Mouse (Mus musculus): Measurements from ENCODE around the gene Rnf150. TPM values are rescaled to one million over a fixed set of nuclear protein-coding genes. Genes with fewer than 3 reads are reported as not detected.

Rnf150 gene
- polyA plus RNA-seq, 1 experiment from 2014 or later, result 1.6 TPM

DNA sequence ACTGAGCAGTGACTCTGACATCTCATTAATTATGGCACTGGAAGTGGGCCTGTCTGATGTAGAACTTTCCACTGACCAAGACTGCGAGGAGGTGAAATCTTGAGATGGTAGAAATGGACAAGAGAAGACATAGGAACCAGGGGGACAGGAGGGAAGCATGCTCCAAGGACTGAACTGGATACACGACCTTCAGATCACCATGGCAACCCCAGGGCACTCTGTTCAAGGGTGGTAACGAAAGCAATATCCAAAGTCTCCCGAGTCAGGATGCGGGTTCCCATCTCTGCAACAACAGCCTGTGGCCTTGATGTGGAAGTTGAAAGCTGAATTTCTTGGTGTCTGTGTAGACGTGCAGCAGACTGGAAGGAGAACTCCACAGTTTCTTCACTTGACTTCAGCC lies 220.3 kb downstream of the Rnf150 start:
- no peaks in the 10 kb centered on the region for H3K9me3 ChIP-seq

DNA sequence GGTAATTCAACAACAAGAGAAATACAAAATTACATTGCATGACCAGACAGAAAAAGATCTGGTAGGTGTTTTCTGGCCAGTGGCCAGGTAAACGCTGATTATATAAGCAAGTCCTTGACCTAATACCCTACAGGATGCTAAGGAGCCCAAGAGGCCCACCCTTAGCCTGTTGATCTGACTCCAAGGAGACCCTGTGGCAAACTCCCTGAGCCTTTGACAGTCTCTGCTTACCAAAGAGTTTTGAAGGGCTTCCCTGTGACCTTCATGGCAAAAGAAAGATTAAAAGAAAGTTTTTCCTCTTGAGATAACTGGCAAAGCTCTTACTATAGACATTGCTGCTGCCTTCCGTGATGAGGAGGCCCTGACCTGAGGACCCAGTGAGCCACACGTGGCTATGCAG lies 222.4 kb downstream of the Rnf150 start:
- WGBS, result 57% methylated on average over 3 of the region's 3 CpGs
- H3K9me3 ChIP-seq, result no peaks in the 10 kb centered on the region
- no peaks in the 10 kb centered on the region for H3K4me1 ChIP-seq
- no peak for ATAC-seq (ENCODE audit: insufficient read depth, low FRiP score, low read depth)
- no peak overlapping the region for H3K9ac ChIP-seq
- H3K4me3 ChIP-seq (replicated peaks), result no peak overlapping the region
- no peak overlapping the region for H3K4me2 ChIP-seq
- H3K27ac ChIP-seq, result no peak overlapping the region
- no peaks in the 10 kb centered on the region for H3K27me3 ChIP-seq (replicated peaks)
- no peaks in the 10 kb centered on the region for H3K36me3 ChIP-seq

More for the DNA sequence above, 220.3 kb downstream of the Rnf150 start:
- ATAC-seq (ENCODE audit: insufficient read depth, low FRiP score, low read depth), result no peak
- Histone ChIP-seq H3K27me3 (replicated peaks) (no peaks in the 10 kb centered on the region), H3K4me2 (no peak overlapping the region), H3K27ac (no peak overlapping the region), H3K9ac (no peak overlapping the region), H3K4me3 (replicated peaks) (no peak overlapping the region), H3K4me1 (no peaks in the 10 kb centered on the region), H3K36me3 (no peaks in the 10 kb centered on the region)
- WGBS, result 77% methylated on average over 6 of the region's 6 CpGs

DNA sequence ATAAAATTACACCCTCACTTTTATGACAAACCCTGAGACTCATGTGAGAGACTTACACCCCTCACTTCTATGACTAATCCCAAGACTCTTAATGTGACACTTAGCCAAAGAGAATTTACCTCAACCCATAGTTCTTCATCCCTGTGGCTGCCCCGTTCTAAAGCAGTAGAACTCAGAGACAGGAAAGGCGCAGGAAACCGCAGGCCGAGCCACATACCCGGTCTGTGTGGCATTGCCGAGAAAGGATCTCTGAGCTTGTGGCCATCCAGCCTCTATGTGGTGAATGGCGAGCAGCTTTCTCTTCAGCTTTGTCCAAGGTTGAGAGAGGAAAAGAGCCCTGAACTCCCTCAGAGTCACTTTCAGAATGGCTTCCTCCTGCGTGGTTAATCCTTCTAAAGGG lies 223.5 kb downstream of the Rnf150 start:
- WGBS, result 80% methylated on average over 8 of the region's 8 CpGs

DNA sequence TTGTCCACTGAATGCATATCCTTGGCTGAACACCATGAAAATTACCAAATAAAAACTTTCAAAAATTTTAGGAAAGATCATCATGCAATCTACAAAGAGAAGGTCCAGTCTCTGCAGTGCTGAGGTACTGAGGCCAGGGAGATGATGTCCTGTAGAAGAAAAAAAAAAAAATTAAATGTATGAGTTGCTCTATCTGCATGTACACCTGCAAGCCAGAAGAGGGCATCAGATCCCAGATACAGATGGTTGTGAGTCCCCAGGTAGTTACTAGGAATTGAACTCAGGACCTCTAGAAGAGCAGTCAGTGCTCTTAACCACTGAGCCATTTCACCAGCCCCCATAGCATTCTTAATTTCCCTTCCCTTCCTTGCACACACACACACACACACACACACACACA lies 224.4 kb downstream of the Rnf150 start:
- Histone ChIP-seq H3K4me3 (replicated peaks) (no peak overlapping the region), H3K9me3 (no peaks in the 10 kb centered on the region), H3K27ac (no peak overlapping the region), H3K9ac (no peak overlapping the region), H3K4me2 (no peak overlapping the region), H3K4me1 (no peaks in the 10 kb centered on the region), H3K27me3 (replicated peaks) (no peaks in the 10 kb centered on the region), H3K36me3 (no peaks in the 10 kb centered on the region)
- ATAC-seq (ENCODE audit: insufficient read depth, low FRiP score, low read depth), result no peak

More for the DNA sequence above, 223.5 kb downstream of the Rnf150 start:
- no peak for ATAC-seq (ENCODE audit: insufficient read depth, low FRiP score, low read depth)
- H3K4me1 ChIP-seq, result no peaks in the 10 kb centered on the region
- no peak overlapping the region for H3K4me3 ChIP-seq (replicated peaks)
- no peaks in the 10 kb centered on the region for H3K36me3 ChIP-seq
- H3K27me3 ChIP-seq (replicated peaks), result no peaks in the 10 kb centered on the region
- H3K4me2 ChIP-seq, result no peak overlapping the region
- no peak overlapping the region for H3K9ac ChIP-seq
- H3K27ac ChIP-seq, result no peak overlapping the region
- no peaks in the 10 kb centered on the region for H3K9me3 ChIP-seq

DNA sequence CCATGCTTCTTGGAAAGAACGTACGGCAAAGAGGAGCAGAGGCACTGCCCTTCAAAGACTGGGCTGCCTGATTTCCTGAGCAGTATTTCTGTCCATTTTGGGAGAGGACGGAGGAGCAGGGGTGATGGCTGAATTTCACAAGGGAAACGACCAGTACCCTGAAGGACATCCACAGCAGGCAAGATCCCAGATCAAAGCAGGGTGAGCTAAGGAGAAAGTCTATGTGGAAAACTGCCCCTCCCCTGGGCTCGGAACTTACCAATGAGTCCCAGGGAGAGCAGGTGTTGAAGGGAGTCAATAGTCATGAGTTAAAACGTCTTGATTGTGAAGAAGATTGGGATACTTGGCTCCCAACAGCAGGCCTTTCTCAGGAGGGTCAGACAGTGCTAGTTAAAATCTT lies 225.0 kb downstream of the Rnf150 start:
- Histone ChIP-seq H3K36me3 (no peaks in the 10 kb centered on the region), H3K9ac (no peak overlapping the region), H3K27ac (no peak overlapping the region), H3K4me3 (replicated peaks) (no peak overlapping the region), H3K4me2 (no peak overlapping the region), H3K27me3 (replicated peaks) (no peaks in the 10 kb centered on the region), H3K9me3 (no peaks in the 10 kb centered on the region), H3K4me1 (no peaks in the 10 kb centered on the region)
- ATAC-seq (ENCODE audit: insufficient read depth, low FRiP score, low read depth), result no peak
- 72% methylated on average over 6 of the region's 6 CpGs for WGBS

DNA sequence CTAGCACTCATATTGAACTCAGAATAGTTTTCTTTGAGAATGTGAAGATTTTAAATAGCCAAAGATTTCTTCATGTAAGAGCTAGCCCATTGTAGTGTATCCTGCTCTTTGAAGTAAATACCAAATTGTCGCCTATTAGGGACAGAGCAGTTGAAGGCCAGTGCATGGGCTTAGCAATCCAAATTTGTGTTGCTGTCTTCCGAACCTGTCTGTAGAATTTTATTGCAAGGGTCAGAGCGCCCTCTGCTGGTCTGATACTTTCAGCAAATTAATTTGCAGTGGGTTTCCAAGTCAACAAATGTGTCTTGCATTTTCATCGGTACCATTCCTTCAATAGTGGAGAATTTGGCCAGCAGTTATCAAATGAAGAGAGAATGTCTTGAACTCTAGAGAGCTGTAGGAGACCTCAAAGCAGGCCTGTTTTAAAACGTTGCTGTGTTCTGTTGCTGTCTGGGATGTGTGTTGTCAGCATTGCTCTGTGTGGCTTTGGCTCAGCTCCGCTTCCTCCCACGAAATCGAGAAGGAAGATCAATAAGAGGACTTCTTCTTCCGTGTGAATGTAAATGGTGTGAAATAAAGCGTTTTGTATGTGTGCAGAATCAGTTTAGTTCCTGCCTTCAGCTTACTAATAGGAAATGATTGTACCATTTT lies 226.3 kb downstream of the Rnf150 start:
- Histone ChIP-seq H3K36me3 (no peaks in the 10 kb centered on the region), H3K4me1 (no peaks in the 10 kb centered on the region), H3K9me3 (no peaks in the 10 kb centered on the region), H3K4me2 (no peak overlapping the region), H3K27ac (no peak overlapping the region), H3K4me3 (replicated peaks) (no peak overlapping the region), H3K9ac (no peak overlapping the region), H3K27me3 (replicated peaks) (no peaks in the 10 kb centered on the region)
- ATAC-seq (ENCODE audit: insufficient read depth, low FRiP score, low read depth), result no peak
- 24% methylated on average over 10 of the region's 10 CpGs for WGBS

DNA sequence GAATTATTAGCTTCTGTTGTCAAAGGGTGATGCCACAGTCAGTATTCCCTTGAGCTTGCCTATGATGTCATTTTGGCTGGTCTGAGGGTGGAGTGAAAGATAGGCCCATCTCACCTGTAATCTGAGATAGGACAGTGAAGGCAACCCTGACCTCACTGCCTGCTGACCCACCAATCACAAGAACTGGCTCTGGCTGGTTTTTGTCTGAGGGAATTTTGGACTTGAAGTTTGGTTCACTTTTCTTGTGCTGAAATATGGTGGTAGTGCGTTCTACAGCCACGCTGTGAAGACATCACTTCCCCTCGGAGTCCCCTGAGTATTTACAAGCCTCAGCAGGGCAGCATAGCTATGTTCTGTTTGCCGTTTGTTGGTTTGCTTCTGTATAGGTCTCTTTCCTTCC lies 227.3 kb downstream of the Rnf150 start:
- 75% methylated on average over 4 of the region's 4 CpGs for WGBS

DNA sequence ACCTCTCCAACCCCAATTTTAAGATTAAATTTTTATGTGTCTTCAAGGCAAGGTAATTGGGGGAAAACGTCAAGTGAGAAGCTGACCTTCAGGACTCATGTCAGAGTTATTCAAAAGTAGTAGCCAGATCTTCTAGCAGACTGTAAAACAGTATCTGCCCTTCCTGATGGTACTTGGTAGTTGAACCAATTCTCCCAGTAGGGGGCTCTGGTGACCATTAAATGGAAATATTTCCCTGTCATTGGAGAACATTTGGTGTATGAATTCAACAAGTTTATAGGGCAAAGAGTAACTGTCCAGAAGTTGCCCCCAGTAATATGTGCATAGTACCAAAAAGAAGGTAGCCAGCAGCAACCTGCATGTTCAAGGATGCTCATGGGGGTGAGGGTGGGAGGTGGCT lies 236.9 kb downstream of the Rnf150 start:
- Histone ChIP-seq H3K9me3 (no peaks in the 10 kb centered on the region), H3K4me2 (no peak overlapping the region), H3K27ac (no peak overlapping the region), H3K4me3 (replicated peaks) (no peak overlapping the region), H3K27me3 (replicated peaks) (no peaks in the 10 kb centered on the region), H3K36me3 (no peaks in the 10 kb centered on the region), H3K9ac (no peak overlapping the region), H3K4me1 (no peaks in the 10 kb centered on the region)
- ATAC-seq (ENCODE audit: insufficient read depth, low FRiP score, low read depth), result no peak; the same call in 1 of the 2 replicates
- WGBS, result 27% methylated on average over 1 of the region's 1 CpGs

More for the DNA sequence above, 227.3 kb downstream of the Rnf150 start:
- Histone ChIP-seq H3K9ac (no peak overlapping the region), H3K27ac (no peak overlapping the region), H3K4me2 (no peak overlapping the region), H3K4me3 (replicated peaks) (no peak overlapping the region), H3K36me3 (no peaks in the 10 kb centered on the region), H3K27me3 (replicated peaks) (no peaks in the 10 kb centered on the region), H3K4me1 (no peaks in the 10 kb centered on the region), H3K9me3 (no peaks in the 10 kb centered on the region)
- ATAC-seq (ENCODE audit: insufficient read depth, low FRiP score, low read depth), result no peak

DNA sequence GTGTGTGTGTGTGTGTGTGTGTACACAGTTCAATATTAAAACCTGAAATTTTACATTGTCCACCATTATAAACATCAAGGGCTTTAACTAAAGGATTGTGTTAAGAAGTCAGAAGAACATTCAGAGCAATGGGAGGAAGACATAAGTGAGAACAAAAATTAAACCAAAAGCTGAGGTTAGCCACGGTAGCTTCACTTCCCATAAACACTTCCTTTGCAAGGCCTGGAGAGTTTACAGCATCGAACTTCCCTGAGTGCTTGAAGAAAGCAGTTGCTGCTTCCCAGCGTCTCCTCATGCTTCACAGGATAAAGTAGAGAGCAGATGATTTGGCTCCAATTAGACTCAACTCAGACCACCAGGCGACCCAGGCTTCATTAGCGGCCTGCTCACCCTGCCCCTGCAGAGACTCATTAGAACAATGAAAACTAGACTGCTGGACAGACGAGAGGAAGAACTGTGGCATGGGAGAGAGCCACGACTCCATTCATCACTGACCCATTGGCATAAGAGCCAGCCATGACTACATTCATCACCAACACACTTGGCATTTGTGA lies 239.9 kb downstream of the Rnf150 start:
- no peak for ATAC-seq (ENCODE audit: insufficient read depth, low FRiP score, low read depth)
- no peaks in the 10 kb centered on the region for H3K4me1 ChIP-seq
- H3K4me2 ChIP-seq, result no peak overlapping the region
- no peaks in the 10 kb centered on the region for H3K9me3 ChIP-seq
- no peak overlapping the region for H3K9ac ChIP-seq
- H3K27ac ChIP-seq, result no peak overlapping the region
- H3K36me3 ChIP-seq, result no peaks in the 10 kb centered on the region
- H3K4me3 ChIP-seq (replicated peaks), result no peak overlapping the region
- no peaks in the 10 kb centered on the region for H3K27me3 ChIP-seq (replicated peaks)
- 54% methylated on average over 7 of the region's 7 CpGs for WGBS

DNA sequence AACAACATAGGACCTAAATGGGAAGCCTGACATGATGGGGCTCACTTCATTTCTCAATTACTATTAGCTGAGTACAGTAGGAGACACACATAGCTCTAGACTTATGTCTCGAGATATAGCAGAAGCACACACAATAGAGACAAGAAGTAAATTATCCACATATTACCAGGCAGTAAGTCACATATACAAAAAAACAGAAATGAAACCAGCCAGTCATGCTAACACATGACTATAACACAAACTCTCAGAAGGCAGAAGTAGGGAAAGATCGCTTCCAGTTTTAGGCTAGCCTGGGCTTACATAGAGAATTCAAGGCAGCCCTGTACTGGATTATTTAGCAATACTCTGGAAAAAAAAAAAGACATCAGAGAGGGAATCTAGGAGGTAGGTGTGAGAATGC lies 240.8 kb downstream of the Rnf150 start:
- no peak for ATAC-seq (ENCODE audit: insufficient read depth, low FRiP score, low read depth)
- Histone ChIP-seq H3K4me2 (no peak overlapping the region), H3K36me3 (no peaks in the 10 kb centered on the region), H3K9me3 (no peaks in the 10 kb centered on the region), H3K9ac (no peak overlapping the region), H3K4me1 (no peaks in the 10 kb centered on the region), H3K27ac (no peak overlapping the region), H3K27me3 (replicated peaks) (no peaks in the 10 kb centered on the region), H3K4me3 (replicated peaks) (no peak overlapping the region)
- 83% methylated on average over 2 of the region's 2 CpGs for WGBS

DNA sequence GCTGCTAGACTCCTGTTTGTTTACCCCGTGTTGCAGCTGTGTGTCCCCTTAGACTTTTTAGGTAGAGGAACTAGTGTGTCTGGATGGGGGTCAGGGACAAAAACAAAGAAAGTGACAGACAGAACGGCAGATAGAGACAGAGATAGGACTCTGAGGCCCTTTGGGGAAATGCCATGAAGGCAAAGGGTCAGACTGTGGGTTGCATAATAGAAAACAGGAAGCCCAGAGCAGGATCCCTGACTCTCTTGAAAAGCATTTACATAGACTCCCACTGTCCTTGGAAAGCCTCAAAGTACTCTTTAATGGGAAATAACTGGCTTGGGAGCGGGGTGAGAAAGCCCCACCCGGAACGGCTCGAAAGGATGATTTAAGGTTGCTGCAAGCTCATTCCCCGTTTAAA lies 246.6 kb downstream of the Rnf150 start:
- Histone ChIP-seq H3K9me3 (no peaks in the 10 kb centered on the region), H3K4me2 (no peak overlapping the region), H3K27me3 (replicated peaks) (no peaks in the 10 kb centered on the region), H3K4me1 (no peaks in the 10 kb centered on the region), H3K27ac (no peak overlapping the region), H3K9ac (no peak overlapping the region), H3K4me3 (replicated peaks) (no peak overlapping the region), H3K36me3 (no peaks in the 10 kb centered on the region)
- ATAC-seq (ENCODE audit: insufficient read depth, low FRiP score, low read depth), result no peak
- 58% methylated on average over 7 of the region's 7 CpGs for WGBS

DNA sequence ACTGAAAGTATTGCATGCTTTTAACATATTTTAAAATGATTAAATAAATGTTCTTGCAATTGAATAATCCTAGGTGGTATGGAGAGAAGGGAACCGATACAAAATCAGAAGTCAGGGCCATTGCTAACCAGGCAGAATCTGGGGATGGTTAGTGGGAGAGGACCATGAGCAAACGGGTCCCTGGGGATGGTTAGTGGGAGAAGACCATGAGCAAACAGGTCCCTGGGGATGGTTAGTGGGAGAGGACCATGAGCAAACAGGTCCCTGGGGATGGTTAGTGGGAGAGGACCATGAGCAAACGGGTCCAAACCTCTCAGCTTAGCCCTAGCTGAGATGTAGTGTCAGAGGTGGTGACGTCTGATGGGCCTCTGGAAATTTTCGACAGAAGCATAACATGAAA lies 247.0 kb downstream of the Rnf150 start:
- no peak for ATAC-seq (ENCODE audit: insufficient read depth, low FRiP score, low read depth)
- Histone ChIP-seq H3K4me2 (no peak overlapping the region), H3K27me3 (replicated peaks) (no peaks in the 10 kb centered on the region), H3K9me3 (no peaks in the 10 kb centered on the region), H3K36me3 (no peaks in the 10 kb centered on the region), H3K4me3 (replicated peaks) (no peak overlapping the region), H3K27ac (no peak overlapping the region), H3K9ac (no peak overlapping the region), H3K4me1 (no peaks in the 10 kb centered on the region)
- 84% methylated on average over 5 of the region's 5 CpGs for WGBS

DNA sequence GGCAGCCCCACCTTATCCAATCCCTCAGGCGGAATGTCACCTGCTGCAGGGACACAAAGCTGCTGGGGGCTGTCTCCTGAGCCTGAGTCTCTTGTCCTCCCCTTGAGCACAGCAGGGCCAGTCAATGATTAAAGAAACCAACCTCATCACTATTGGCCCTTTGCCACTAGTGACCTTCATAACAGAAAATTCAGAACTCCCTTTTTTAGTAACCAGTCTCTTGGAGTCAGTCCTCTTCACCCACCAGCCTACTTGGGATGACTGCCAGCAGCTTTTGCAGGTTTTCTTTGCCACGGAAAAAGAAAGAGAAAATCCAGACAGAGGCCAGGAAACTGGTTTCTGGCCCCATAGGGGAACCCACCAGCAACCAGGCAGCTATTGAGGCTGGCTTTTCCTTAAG lies 271.9 kb downstream of the Rnf150 start:
- H3K27ac ChIP-seq, result peak overlapping the region; percentile 17; the same call in 1 of the 2 replicates

More for the DNA sequence above, 271.9 kb downstream of the Rnf150 start:
- H3K9ac ChIP-seq, result no peak overlapping the region
- H3K36me3 ChIP-seq, result no peaks in the 10 kb centered on the region
- no peak for ATAC-seq (ENCODE audit: insufficient read depth, low FRiP score, low read depth)
- H3K9me3 ChIP-seq, result no peaks in the 10 kb centered on the region
- H3K4me2 ChIP-seq, result no peak overlapping the region
- H3K4me3 ChIP-seq (replicated peaks), result no peak overlapping the region
- H3K4me1 ChIP-seq, result 0 out of 2 replicates have a peak, but pooled peaks cover 3% of the 10 kb centered on the region
- WGBS, result 49% methylated on average over 2 of the region's 2 CpGs
- H3K27me3 ChIP-seq (replicated peaks), result no peaks in the 10 kb centered on the region
